Mouse (Mus musculus) lung, embryonic 16.5 days (tissue): ENCODE data around the gene Ate1. TPM values are rescaled to one million over a fixed set of nuclear protein-coding genes. Genes with fewer than 3 reads are reported as not detected.

Experiments used
- ATAC-seq: fragments of 200-750 bp; cut with Nextera tagmentation; 2 replicates; pipeline ENCODE4 v1.8.0; 2017; ENCODE audit warnings: low read depth, mild to moderate bottlenecking, moderate library complexity
- H3K27ac ChIP-seq: fragments of 300-500 bp; sonication (generic); 2 replicates; pipeline ENCODE4 v1.5.1; 2014; ENCODE audit warnings: mild to moderate bottlenecking, control low read depth, low read length
- H3K27me3 ChIP-seq: fragments of 300-500 bp; sonication (generic); 2 replicates; pipeline ENCODE4 v1.6.1; 2014; ENCODE audit warnings: low read depth, low read length, mixed read lengths; ENCODE audit not compliant: control insufficient read depth, insufficient read depth
- H3K36me3 ChIP-seq: fragments of 300-500 bp; sonication (generic); 2 replicates; pipeline ENCODE4 v1.6.1; 2014; ENCODE audit warnings: low read length; ENCODE audit not compliant: control insufficient read depth, insufficient read depth
- H3K4me1 ChIP-seq: fragments of 300-500 bp; sonication (generic); replicated peaks from 2 replicates; pipeline ENCODE4 v1.6.1; 2014; ENCODE audit warnings: low read length, mixed read lengths; ENCODE audit not compliant: control insufficient read depth, insufficient read depth
- H3K4me2 ChIP-seq: fragments of 300-500 bp; sonication (generic); 2 replicates; pipeline ENCODE4 v1.6.1; 2014; ENCODE audit warnings: low read depth, low read length, control low read depth
- H3K4me3 ChIP-seq: fragments of 300-500 bp; sonication (generic); 2 replicates; pipeline ENCODE4 v1.5.1; 2014; ENCODE audit warnings: mild to moderate bottlenecking, low read length, control low read depth
- H3K9ac ChIP-seq: fragments of 300-500 bp; sonication (generic); 2 replicates; pipeline ENCODE4 v1.6.1; 2014; ENCODE audit warnings: low read length, control low read depth
- H3K9me3 ChIP-seq: fragments of 300-500 bp; sonication (generic); 2 replicates; pipeline ENCODE4 v1.6.1; 2016; ENCODE audit warnings: low read length; ENCODE audit not compliant: control insufficient read depth
- WGBS: fragments of 180-500 bp; shearing (Covaris S2); extraction: QIAGEN DNeasy Blood & Tissue Kit; methylation state at CpG from one replicate; pipeline ENCODE4 v1.1.7; 2014; 5-methylcytosine and 5-hydroxymethylcytosine counted together
- polyA plus RNA-seq: library from polyadenylated mRNA; unstranded; fragments of >200 nt; fragmentation: Nextera tagmentation; extraction: Ambion mirVana; gene quantifications from 2 replicates; pipeline ENCODE4 v1.2.1, GENCODE M21; 2015

Gene Ate1
- polyA plus RNA-seq, 1 experiment from 2014 or later: 64.7 TPM

DNA sequence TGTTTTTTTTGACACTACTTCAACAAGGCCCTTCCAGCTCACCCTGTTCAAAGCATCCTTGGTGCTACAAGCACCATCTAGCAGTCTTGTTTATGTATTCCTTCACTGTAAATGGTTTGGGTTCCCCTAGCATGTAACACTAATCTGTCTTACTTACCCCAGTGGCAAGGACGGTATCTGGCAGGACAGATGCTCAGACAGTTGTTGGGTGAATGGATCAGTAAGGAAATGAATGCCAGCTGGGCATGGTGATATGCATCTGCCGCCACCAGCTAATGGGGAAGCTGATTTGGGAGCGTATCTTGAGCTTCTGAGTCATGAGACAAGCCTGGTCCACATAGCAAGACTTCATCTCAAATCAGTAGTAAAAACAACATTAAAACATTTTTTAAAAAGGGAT is 141.9 kb downstream of the Ate1 start:
- H3K27ac ChIP-seq: no peak overlapping the region
- no peak overlapping the region for H3K9ac ChIP-seq
- H3K4me2 ChIP-seq: no peak overlapping the region
- no peaks in the 10 kb centered on the region for H3K27me3 ChIP-seq
- H3K9me3 ChIP-seq: no peaks in the 10 kb centered on the region
- no peaks in the 10 kb centered on the region for H3K4me1 ChIP-seq
- no peaks in the 10 kb centered on the region for H3K36me3 ChIP-seq
- 71% methylated on average over 3 of the region's 3 CpGs for WGBS
- no peak for ATAC-seq
- no peak overlapping the region for H3K4me3 ChIP-seq

GRCm38 (mm10) chr7:130374311-130374710 is 145.9 kb downstream of the Ate1 start:
- H3K4me3 ChIP-seq: no peak overlapping the region
- no peak for ATAC-seq
- no peak overlapping the region for H3K4me2 ChIP-seq
- no peak overlapping the region for H3K27ac ChIP-seq
- H3K9me3 ChIP-seq: no peaks in the 10 kb centered on the region
- 78% methylated on average over 9 of the region's 9 CpGs for WGBS
- H3K36me3 ChIP-seq: no peaks in the 10 kb centered on the region
- no peaks in the 10 kb centered on the region for H3K27me3 ChIP-seq
- H3K4me1 ChIP-seq: no peaks in the 10 kb centered on the region; the same call in 1 of the 2 replicates
- no peak overlapping the region for H3K9ac ChIP-seq

- ATAC-seq: no peak
- 45% methylated on average over 24 of the region's 24 CpGs for WGBS
- H3K4me2 ChIP-seq: peak overlapping the region; percentile 16
These were observed 151.1 kb downstream of the Ate1 start for GRCm38 (mm10) chr7:130368827-130369641.

DNA sequence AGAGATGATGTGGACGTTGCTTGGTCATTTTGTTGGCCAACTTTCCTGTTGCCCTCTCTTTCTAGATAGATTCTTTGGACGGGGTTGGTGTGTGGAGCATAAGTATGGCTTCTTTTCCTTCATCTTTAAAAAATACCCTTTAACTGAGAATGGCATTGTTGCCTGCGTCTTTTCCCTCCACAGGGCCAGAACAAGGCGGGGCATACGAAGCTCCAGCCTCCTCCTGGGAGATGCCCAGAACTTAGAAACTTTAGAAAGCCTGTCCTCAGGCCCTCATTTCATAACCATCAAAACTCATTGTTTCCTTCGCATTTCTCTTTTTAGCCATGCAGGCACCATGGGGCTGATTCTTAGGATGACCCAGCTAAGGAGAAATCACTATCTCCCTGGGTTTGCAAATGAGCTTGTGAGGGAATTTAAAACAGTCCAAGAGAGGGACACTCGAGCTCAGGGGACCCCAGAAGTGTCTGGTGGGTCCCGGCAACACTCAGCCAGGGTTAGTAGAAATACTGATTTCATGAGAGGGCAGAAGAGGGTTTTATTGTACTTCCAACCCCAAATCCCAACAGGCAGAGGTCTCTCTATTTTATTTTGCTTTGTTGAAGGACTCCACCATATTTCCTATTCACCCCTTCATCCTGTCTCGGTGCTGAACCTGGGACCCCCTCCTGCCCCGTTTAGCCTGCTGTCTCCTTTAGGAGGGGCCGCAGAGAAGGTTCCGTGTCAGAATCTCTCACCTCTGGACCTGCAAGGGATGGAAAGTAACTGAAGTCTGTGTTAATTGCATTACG is 151.9 kb downstream of the Ate1 start:
- no peak overlapping the region for H3K4me2 ChIP-seq
- no peak for ATAC-seq
- WGBS: 53% methylated on average over 13 of the region's 13 CpGs
- H3K27ac ChIP-seq: no peak overlapping the region
- H3K9ac ChIP-seq: no peak overlapping the region
- 0 out of 2 replicates have a peak, but pooled peaks cover 3% of the 10 kb centered on the region for H3K9me3 ChIP-seq
- no peak overlapping the region for H3K4me3 ChIP-seq
- H3K4me1 ChIP-seq: peaks cover 2% of the 10 kb centered on the region; the same call in 1 of the 2 replicates
- no peaks in the 10 kb centered on the region for H3K27me3 ChIP-seq
- H3K36me3 ChIP-seq: no peaks in the 10 kb centered on the region

More at GRCm38 (mm10) chr7:130368827-130369641, 151.1 kb downstream of the Ate1 start:
- Histone ChIP-seq H3K27me3 (no peaks in the 10 kb centered on the region), H3K9me3 (0 out of 2 replicates have a peak, but pooled peaks cover 3% of the 10 kb centered on the region), H3K4me3 (no peak overlapping the region), H3K4me1 (peaks cover 2% of the 10 kb centered on the region; the same call in 1 of the 2 replicates), H3K9ac (no peak overlapping the region), H3K27ac (no peak overlapping the region), H3K36me3 (no peaks in the 10 kb centered on the region)

- H3K27ac ChIP-seq: no peak overlapping the region
- H3K4me2 ChIP-seq: no peak overlapping the region
- H3K9me3 ChIP-seq: 0 out of 2 replicates have a peak, but pooled peaks cover 3% of the 10 kb centered on the region
- 53% methylated on average over 12 of the region's 12 CpGs for WGBS
- H3K4me1 ChIP-seq: peaks cover 2% of the 10 kb centered on the region; the same call in 1 of the 2 replicates
- H3K4me3 ChIP-seq: no peak overlapping the region
- no peaks in the 10 kb centered on the region for H3K27me3 ChIP-seq
- ATAC-seq: no peak
- no peaks in the 10 kb centered on the region for H3K36me3 ChIP-seq
- no peak overlapping the region for H3K9ac ChIP-seq
These were observed 152.7 kb downstream of the Ate1 start for GRCm38 (mm10) chr7:130367222-130368035.

DNA sequence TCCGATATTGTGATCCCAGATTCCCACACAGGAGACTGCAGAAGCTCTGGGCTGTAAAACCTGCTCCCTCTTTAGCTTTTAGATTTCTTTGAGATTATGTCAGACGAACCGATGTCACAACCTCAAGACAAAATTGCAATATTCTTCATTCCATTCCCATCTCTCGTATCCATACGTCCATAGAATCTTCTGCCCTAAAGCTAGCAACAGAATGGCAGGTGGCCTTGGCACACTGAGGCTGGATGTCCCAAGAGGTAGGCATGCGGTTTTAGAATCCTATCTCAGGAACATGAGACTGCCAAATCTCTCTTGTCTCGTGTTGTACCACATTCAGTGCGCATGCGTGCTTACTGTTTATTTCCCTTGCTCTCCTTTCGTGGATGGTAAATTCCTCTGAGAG is 154.5 kb downstream of the Ate1 start:
- no peaks in the 10 kb centered on the region for H3K27me3 ChIP-seq
- H3K9me3 ChIP-seq: 0 out of 2 replicates have a peak, but pooled peaks cover 3% of the 10 kb centered on the region
- WGBS: 92% methylated on average over 10 of the region's 10 CpGs
- peaks cover 2% of the 10 kb centered on the region; the same call in 1 of the 2 replicates for H3K4me1 ChIP-seq
- no peaks in the 10 kb centered on the region for H3K36me3 ChIP-seq
- no peak overlapping the region for H3K4me3 ChIP-seq
- no peak for ATAC-seq
- no peak overlapping the region for H3K27ac ChIP-seq
- no peak overlapping the region for H3K9ac ChIP-seq
- no peak overlapping the region for H3K4me2 ChIP-seq

Other genes with a start within 250 kb of the Ate1 start
- gene Nsmce4a, start 52.7 kb upstream of the Ate1 start, polyA plus RNA-seq: 131 and 141 TPM in 2 replicates
- 21.7 and 24.2 TPM in 2 replicates for gene Tacc2, start 57.1 kb upstream of the Ate1 start, polyA plus RNA-seq